Mouse (Mus musculus): ENCODE measurements around the gene Med23. TPM values are rescaled to one million over a fixed set of nuclear protein-coding genes. Genes with fewer than 3 reads are reported as not detected.

The Med23 gene
- polyA plus RNA-seq, 1 experiment = 0.30 TPM

GRCm38 (mm10) chr10:24912576-24912975 lies 42.8 kb downstream of the Med23 start:
- Histone ChIP-seq H3K27me3 (ENCODE audit: control insufficient read depth) (no peaks in the 10 kb centered on the region), H3K4me3 (replicated peaks) (no peak overlapping the region), H3K36me3 (ENCODE audit: control insufficient read depth) (peaks cover 89% of the 10 kb centered on the region), H3K9me3 (ENCODE audit: control insufficient read depth, low read length) (no peaks in the 10 kb centered on the region), H3K4me1 (ENCODE audit: control insufficient read depth) (no peaks in the 10 kb centered on the region)
- no peak for TF ChIP-seq TAL1 (IDR thresholded peaks at IDR 0.05; ENCODE audit: low read length)
- no peak for TF ChIP-seq GATA1 (IDR thresholded peaks at IDR 0.05; ENCODE audit: low read length)

DNA sequence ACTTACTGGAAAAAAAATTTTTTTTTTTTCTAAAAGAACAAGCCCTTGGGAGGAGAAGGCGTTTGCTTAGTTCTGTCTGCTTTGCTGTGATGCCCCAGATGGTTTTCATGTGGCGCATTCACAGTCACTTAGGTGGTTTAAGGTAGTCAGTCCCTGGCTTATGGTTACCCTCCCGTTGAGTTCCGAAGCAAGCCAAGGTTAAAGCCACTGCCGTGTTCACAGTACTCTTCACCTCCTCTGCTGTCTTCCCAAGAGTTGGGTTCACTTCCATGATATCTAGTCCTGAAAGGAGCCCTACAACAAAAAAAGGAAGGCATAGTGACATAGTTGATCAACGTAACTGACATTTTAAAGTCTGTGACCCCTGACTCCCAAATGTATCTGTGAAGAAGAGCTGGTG lies 45.7 kb downstream of the Med23 start:
- Histone ChIP-seq H3K27me3 (ENCODE audit: control insufficient read depth) (no peaks in the 10 kb centered on the region), H3K36me3 (ENCODE audit: control insufficient read depth) (peaks cover 72% of the 10 kb centered on the region), H3K4me3 (replicated peaks) (no peak overlapping the region), H3K4me1 (ENCODE audit: control insufficient read depth) (no peaks in the 10 kb centered on the region), H3K9me3 (ENCODE audit: control insufficient read depth, low read length) (no peaks in the 10 kb centered on the region)
- TF ChIP-seq GATA1 (IDR thresholded peaks at IDR 0.05; ENCODE audit: low read length) (no peak), TAL1 (IDR thresholded peaks at IDR 0.05; ENCODE audit: low read length) (no peak)

- H3K4me1 ChIP-seq (ENCODE audit: control insufficient read depth) = no peaks in the 10 kb centered on the region
- H3K4me3 ChIP-seq (replicated peaks) = no peak overlapping the region
- no peaks in the 10 kb centered on the region for H3K27me3 ChIP-seq (ENCODE audit: control insufficient read depth)
- TF ChIP-seq TAL1 (IDR thresholded peaks at IDR 0.05; ENCODE audit: low read length) (no peak), GATA1 (IDR thresholded peaks at IDR 0.05; ENCODE audit: low read length) (no peak)
- H3K36me3 ChIP-seq (ENCODE audit: control insufficient read depth) = peaks cover 14% of the 10 kb centered on the region
- no peaks in the 10 kb centered on the region for H3K9me3 ChIP-seq (ENCODE audit: control insufficient read depth, low read length)
Observed at GRCm38 (mm10) chr10:24922977-24923376, 53.2 kb downstream of the Med23 start.

DNA sequence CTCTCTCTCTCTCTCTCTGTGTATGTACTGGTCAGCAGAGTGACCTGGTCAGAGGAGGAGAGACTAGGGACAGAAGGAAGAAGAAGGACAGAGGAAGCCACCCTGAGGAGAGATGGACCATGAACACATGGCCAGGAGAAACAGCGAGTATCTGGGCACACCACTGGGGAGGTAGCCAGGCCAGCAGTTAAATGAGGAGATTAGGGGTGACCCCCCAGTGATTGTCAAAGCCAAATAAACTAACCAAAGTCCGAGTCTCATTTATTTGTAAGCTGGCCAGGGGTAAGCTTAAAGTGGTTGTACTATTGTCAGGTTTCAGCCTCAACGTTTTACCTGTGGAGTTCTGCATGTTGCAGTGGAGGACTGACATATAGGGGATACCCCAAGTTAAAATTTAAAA lies 54.5 kb downstream of the Med23 start:
- H3K9me3 ChIP-seq (ENCODE audit: control insufficient read depth, low read length) = no peaks in the 10 kb centered on the region
- H3K36me3 ChIP-seq (ENCODE audit: control insufficient read depth) = peaks cover 8% of the 10 kb centered on the region
- TF ChIP-seq GATA1 (IDR thresholded peaks at IDR 0.05; ENCODE audit: low read length) (no peak), TAL1 (IDR thresholded peaks at IDR 0.05; ENCODE audit: low read length) (no peak)
- H3K4me1 ChIP-seq (ENCODE audit: control insufficient read depth) = peaks cover 2% of the 10 kb centered on the region
- no peak overlapping the region for H3K4me3 ChIP-seq (replicated peaks)
- no peaks in the 10 kb centered on the region for H3K27me3 ChIP-seq (ENCODE audit: control insufficient read depth)

DNA sequence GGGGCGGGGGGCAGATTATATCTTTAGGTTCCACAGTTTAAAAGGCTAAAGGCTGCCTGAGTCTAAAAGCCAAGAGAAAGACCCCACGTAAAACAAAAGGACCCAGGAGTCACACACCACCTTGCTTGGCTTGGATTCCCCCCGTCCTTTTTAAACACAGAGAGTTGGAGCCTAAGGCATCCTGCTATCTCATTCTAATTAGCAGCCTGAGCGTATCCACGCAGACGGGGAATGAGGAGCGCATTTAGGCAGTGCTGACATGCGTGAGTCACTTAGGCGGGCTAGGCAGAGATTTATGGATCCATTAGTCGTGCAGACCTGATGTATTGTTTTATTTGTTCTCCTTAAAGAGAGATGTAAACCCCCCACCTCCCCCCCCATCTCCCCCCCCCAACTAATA lies 56.6 kb downstream of the Med23 start:
- Histone ChIP-seq H3K36me3 (ENCODE audit: control insufficient read depth) (peaks cover 4% of the 10 kb centered on the region; the same call in 1 of the 2 replicates), H3K4me3 (replicated peaks) (no peak overlapping the region)
- TF ChIP-seq GATA1 (IDR thresholded peaks at IDR 0.05; ENCODE audit: low read length) = no peak
- no peak for TF ChIP-seq TAL1 (IDR thresholded peaks at IDR 0.05; ENCODE audit: low read length)

GRCm38 (mm10) chr10:24926962-24927720 lies 57.4 kb downstream of the Med23 start, which contains the start of gene Arg1:
Gene Arg1 (minus strand): TSS chr10:24927484.
- H3K4me3 ChIP-seq (replicated peaks) = peak within 1 kb of the TSS; percentile 19
- TF ChIP-seq GATA1 (IDR thresholded peaks at IDR 0.05; ENCODE audit: low read length) = no peak
- no peak for TF ChIP-seq TAL1 (IDR thresholded peaks at IDR 0.05; ENCODE audit: low read length)

More for the DNA sequence above, 56.6 kb downstream of the Med23 start:
- Histone ChIP-seq H3K9me3 (ENCODE audit: control insufficient read depth, low read length) (no peaks in the 10 kb centered on the region), H3K27me3 (ENCODE audit: control insufficient read depth) (no peaks in the 10 kb centered on the region), H3K4me1 (ENCODE audit: control insufficient read depth) (peaks cover 2% of the 10 kb centered on the region)

DNA sequence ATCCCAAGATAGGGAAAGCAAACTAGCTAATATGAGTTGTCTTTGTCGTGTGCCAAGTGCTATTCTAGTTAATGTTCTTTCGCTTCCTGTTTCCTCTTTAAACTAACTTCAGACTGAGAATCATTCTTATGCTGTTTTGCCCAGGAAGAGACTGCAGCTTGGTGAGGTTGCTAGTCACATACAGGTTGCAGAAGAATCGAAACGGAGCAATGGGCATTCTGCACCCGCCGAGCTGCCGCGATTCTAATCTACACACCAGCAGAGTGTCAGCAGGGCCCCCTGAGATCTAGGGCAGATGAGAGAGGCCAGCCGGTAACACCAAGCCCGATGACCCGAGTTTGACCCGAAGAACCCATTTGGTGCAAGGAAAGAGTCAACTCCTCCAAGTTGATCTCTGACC lies 58.3 kb downstream of the Med23 start:
- H3K36me3 ChIP-seq (ENCODE audit: control insufficient read depth) = no peaks in the 10 kb centered on the region
- no peaks in the 10 kb centered on the region for H3K9me3 ChIP-seq (ENCODE audit: control insufficient read depth, low read length)
- no peaks in the 10 kb centered on the region for H3K27me3 ChIP-seq (ENCODE audit: control insufficient read depth)
- peaks cover 2% of the 10 kb centered on the region for H3K4me1 ChIP-seq (ENCODE audit: control insufficient read depth)
- TF ChIP-seq TAL1 (IDR thresholded peaks at IDR 0.05; ENCODE audit: low read length) (no peak), GATA1 (IDR thresholded peaks at IDR 0.05; ENCODE audit: low read length) (no peak)
- H3K4me3 ChIP-seq (replicated peaks) = no peak overlapping the region

More at GRCm38 (mm10) chr10:24926962-24927720, 57.4 kb downstream of the Med23 start, which contains the start of gene Arg1:
- no peaks in the 10 kb centered on the region for H3K36me3 ChIP-seq (ENCODE audit: control insufficient read depth)
- H3K4me1 ChIP-seq (ENCODE audit: control insufficient read depth) = peaks cover 2% of the 10 kb centered on the region
- no peaks in the 10 kb centered on the region for H3K9me3 ChIP-seq (ENCODE audit: control insufficient read depth, low read length)
- H3K27me3 ChIP-seq (ENCODE audit: control insufficient read depth) = no peaks in the 10 kb centered on the region

GRCm38 (mm10) chr10:24930143-24930542 lies 60.4 kb downstream of the Med23 start:
- no peaks in the 10 kb centered on the region for H3K36me3 ChIP-seq (ENCODE audit: control insufficient read depth)
- TF ChIP-seq TAL1 (IDR thresholded peaks at IDR 0.05; ENCODE audit: low read length) (no peak), GATA1 (IDR thresholded peaks at IDR 0.05; ENCODE audit: low read length) (no peak)
- peaks cover 2% of the 10 kb centered on the region for H3K4me1 ChIP-seq (ENCODE audit: control insufficient read depth)
- H3K4me3 ChIP-seq (replicated peaks) = no peak overlapping the region
- H3K27me3 ChIP-seq (ENCODE audit: control insufficient read depth) = no peaks in the 10 kb centered on the region
- H3K9me3 ChIP-seq (ENCODE audit: control insufficient read depth, low read length) = no peaks in the 10 kb centered on the region

DNA sequence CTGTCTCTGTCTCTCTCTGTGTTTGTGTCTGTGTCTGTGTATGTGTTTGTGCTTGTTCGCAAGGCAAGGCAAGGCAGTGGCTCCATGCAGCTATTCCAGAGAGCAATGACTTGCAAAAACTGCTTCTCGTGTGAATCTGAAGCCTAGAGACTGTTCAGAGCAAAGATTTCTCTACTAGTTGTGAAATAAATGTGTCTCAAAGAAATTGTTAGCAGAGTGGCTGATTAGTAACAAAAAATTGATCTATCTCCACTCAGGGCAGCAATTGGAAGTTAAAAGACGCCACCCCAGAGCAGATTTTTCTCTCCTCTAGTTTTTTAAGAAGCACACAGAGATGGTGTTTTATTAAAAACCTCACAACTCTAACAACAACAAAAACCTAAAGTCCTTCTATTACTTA lies 78.1 kb downstream of the Med23 start:
- Histone ChIP-seq H3K27me3 (ENCODE audit: control insufficient read depth) (no peaks in the 10 kb centered on the region), H3K4me3 (replicated peaks) (no peak overlapping the region), H3K9me3 (ENCODE audit: control insufficient read depth, low read length) (no peaks in the 10 kb centered on the region), H3K36me3 (ENCODE audit: control insufficient read depth) (no peaks in the 10 kb centered on the region), H3K4me1 (ENCODE audit: control insufficient read depth) (no peaks in the 10 kb centered on the region)
- no peak for TF ChIP-seq TAL1 (IDR thresholded peaks at IDR 0.05; ENCODE audit: low read length)

Data from erythroblast, embryonic 14.5 days (primary cell).